Mouse (Mus musculus) C2C12 (cell line): Measurements from ENCODE around the gene Zbtb16.

Experiments used
- CEBPB ChIP-seq: IDR thresholded peaks from one replicate; pipeline ENCODE4 v1.6.1; 2011; ENCODE audit warnings: low read depth, mild to moderate bottlenecking, control low read depth, moderate library complexity
- CTCF ChIP-seq: IDR thresholded peaks from one replicate; pipeline ENCODE4 v1.5.1; 2011; ENCODE audit not compliant: control insufficient read depth, insufficient read depth, insufficient read length
- MAX ChIP-seq: IDR thresholded peaks from one replicate; pipeline ENCODE4 v1.6.1; 2011; ENCODE audit warnings: mild to moderate bottlenecking, control low read depth
- USF1 ChIP-seq: IDR thresholded peaks from one replicate; pipeline ENCODE4 v1.6.1; 2011; ENCODE audit warnings: low read depth, mild to moderate bottlenecking, control low read depth, moderate library complexity

GRCm38 (mm10) chr9:48724733-48725132 lies 111.3 kb downstream of the Zbtb16 start:
- TF ChIP-seq CTCF (no peak), USF1 (no peak), MAX (no peak), CEBPB (no peak)
